Mouse (Mus musculus) stomach, postnatal 0 days (tissue): ENCODE measurements around the gene Omp. TPM values are rescaled to one million over a fixed set of nuclear protein-coding genes. Genes with fewer than 3 reads are reported as not detected.

ENCODE experiments used
- ATAC-seq: fragments of 200-750 bp; cut with Nextera tagmentation; 2 replicates; pipeline ENCODE4 v1.8.0; 2017; ENCODE audit not compliant: low FRiP score, low TSS enrichment
- DNase-seq: peaks from one replicate; pipeline ENCODE4 v3.0.0-alpha.2; 2016; ENCODE audit warnings: low spot score
- H3K27ac ChIP-seq: fragments of 300-500 bp; sonication (generic); replicated peaks from 2 replicates; pipeline ENCODE4 v1.5.1; 2014; ENCODE audit warnings: mild to moderate bottlenecking, control low read depth
- H3K27me3 ChIP-seq: fragments of 300-500 bp; sonication (generic); 2 replicates; pipeline ENCODE4 v1.6.1; 2014; ENCODE audit warnings: low read length; ENCODE audit not compliant: control insufficient read depth, insufficient read depth
- H3K36me3 ChIP-seq: fragments of 300-500 bp; sonication (generic); 2 replicates; pipeline ENCODE4 v1.6.1; 2014; ENCODE audit warnings: low read length, mixed read lengths; ENCODE audit not compliant: control insufficient read depth, insufficient read depth
- H3K4me1 ChIP-seq: fragments of 300-500 bp; sonication (generic); replicated peaks from 2 replicates; pipeline ENCODE4 v1.6.1; 2014; ENCODE audit warnings: antibody characterized with exemption; ENCODE audit not compliant: control insufficient read depth, insufficient read depth
- H3K4me2 ChIP-seq: fragments of 300-500 bp; sonication (generic); replicated peaks from 2 replicates; pipeline ENCODE4 v1.6.1; 2014; ENCODE audit warnings: low read depth, mild to moderate bottlenecking, control low read depth, moderate library complexity
- H3K4me3 ChIP-seq: fragments of 300-500 bp; sonication (generic); 2 replicates; pipeline ENCODE4 v1.5.1; 2014; ENCODE audit warnings: low read depth, low read length, control low read depth
- H3K9ac ChIP-seq: fragments of 300-500 bp; sonication (generic); 2 replicates; pipeline ENCODE4 v1.6.1; 2014; ENCODE audit warnings: mild to moderate bottlenecking, low read length, control low read depth, mixed read lengths
- H3K9me3 ChIP-seq: fragments of 300-500 bp; sonication (generic); 2 replicates; pipeline ENCODE4 v1.6.1; 2016; ENCODE audit warnings: low read length; ENCODE audit not compliant: control insufficient read depth
- CTCF ChIP-seq: IDR thresholded peaks from 2 replicates; pipeline ENCODE4 v1.5.1; 2016; ENCODE audit warnings: antibody characterized with exemption, low read depth, mild to moderate bottlenecking, moderate library complexity
- EP300 ChIP-seq: optimal IDR thresholded peaks from 2 replicates; pipeline ENCODE3; 2016; ENCODE audit warnings: antibody characterized with exemption
- WGBS: fragments of 180-500 bp; shearing (Covaris S2); extraction: QIAGEN DNeasy Blood & Tissue Kit; methylation state at CpG from one replicate; pipeline ENCODE4 v1.1.7; 2014; 5-methylcytosine and 5-hydroxymethylcytosine counted together
- polyA plus RNA-seq: library from polyadenylated mRNA; unstranded; fragments of >200 nt; fragmentation: Nextera tagmentation; extraction: Ambion mirVana; gene quantifications from 2 replicates; pipeline ENCODE4 v1.2.1, GENCODE M21; 2015

Omp gene
- polyA plus RNA-seq: 0.57 and 0.65 TPM in 2 replicates

- Histone ChIP-seq H3K9ac (no peak within 1 kb of the TSS), H3K4me2 (no peak within 1 kb of the TSS), H3K9me3 (no peaks in the 10 kb centered on the region), H3K27me3 (no peaks in the 10 kb centered on the region), H3K36me3 (no peaks in the 10 kb centered on the region), H3K4me3 (no peak within 1 kb of the TSS), H3K4me1 (no peaks in the 10 kb centered on the region), H3K27ac (no peak within 1 kb of the TSS)
- no peak for DNase-seq
- 79% methylated on average over 5 of the region's 5 CpGs for WGBS
- TF ChIP-seq EP300 (no peak), CTCF (no peak)
- ATAC-seq: no peak
These were observed at the start of gene Omp for GRCm38 (mm10) chr7:98145402-98145801. TSS of gene Omp (minus strand) at chr7:98145502.

DNA sequence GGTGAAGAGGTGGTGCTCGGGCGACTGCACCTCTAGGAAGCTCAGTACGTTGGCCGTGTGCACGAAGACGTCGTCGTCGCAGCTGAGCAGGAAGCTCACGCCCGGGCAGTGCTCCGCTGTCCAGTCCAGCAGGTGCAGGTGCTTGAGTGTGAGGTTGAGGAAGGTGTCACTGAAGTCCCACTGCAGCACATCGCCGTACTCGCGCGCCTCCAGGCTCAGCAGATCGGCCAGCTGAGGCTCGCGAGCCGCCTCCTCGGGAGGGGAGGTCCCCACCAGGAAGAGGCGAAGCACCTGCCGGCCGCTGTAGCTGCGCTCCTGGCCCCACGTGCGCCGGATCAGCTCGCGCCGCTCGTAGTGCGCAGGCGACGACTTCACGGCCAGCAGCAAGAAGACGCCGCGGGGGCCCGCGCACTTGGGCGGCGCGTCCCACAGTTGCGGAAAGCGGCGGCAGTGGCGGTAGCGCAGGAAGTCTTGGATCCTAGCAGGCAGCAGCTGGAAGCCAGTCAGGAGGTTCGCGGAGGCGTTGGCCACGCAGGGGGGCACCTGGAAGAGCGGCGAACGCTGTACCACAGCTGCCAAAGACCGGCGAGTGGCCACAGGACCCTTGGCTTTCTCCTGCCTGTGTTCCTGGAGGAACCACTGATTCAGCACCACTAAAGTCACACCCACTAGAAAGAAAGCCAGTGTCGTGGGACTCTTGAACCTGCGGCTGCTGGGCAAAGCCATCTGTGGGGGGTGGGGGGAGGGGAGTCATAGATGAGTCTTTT is 48.9 kb upstream of the Omp start:
- Histone ChIP-seq H3K9ac (no peak overlapping the region), H3K4me1 (peaks cover 4% of the 10 kb centered on the region), H3K27me3 (peaks cover 22% of the 10 kb centered on the region; the same call in 1 of the 2 replicates), H3K27ac (no peak overlapping the region), H3K36me3 (no peaks in the 10 kb centered on the region), H3K4me2 (peak overlapping the region; percentile 56), H3K4me3 (peak overlapping the region; percentile 35), H3K9me3 (no peaks in the 10 kb centered on the region)
- ATAC-seq (peak; percentile 59), DNase-seq (peak; percentile 57)
- WGBS: 2% methylated on average over 61 of the region's 61 CpGs
- TF ChIP-seq CTCF: no peak
- TF ChIP-seq EP300: no peak

GRCm38 (mm10) chr7:98193515-98194025 is 48.3 kb upstream of the Omp start:
- Histone ChIP-seq H3K27me3 (peaks cover 22% of the 10 kb centered on the region; the same call in 1 of the 2 replicates), H3K4me2 (peak overlapping the region; percentile 56), H3K27ac (no peak overlapping the region), H3K36me3 (no peaks in the 10 kb centered on the region), H3K4me3 (peak overlapping the region; percentile 35), H3K4me1 (peaks cover 4% of the 10 kb centered on the region), H3K9me3 (no peaks in the 10 kb centered on the region), H3K9ac (no peak overlapping the region)
- ATAC-seq (peak; percentile 47), DNase-seq (peak; percentile 44)
- TF ChIP-seq CTCF (peak; percentile 66), EP300 (no peak)
- 7% methylated on average over 36 of the region's 36 CpGs for WGBS

- 64% methylated on average over 17 of the region's 17 CpGs for WGBS
- TF ChIP-seq EP300 (no peak), CTCF (peak; percentile 81)
- no peak overlapping the region for H3K4me2 ChIP-seq
- no peak overlapping the region for H3K9ac ChIP-seq
- no peaks in the 10 kb centered on the region for H3K9me3 ChIP-seq
- peaks cover 4% of the 10 kb centered on the region for H3K4me1 ChIP-seq
- no peaks in the 10 kb centered on the region for H3K36me3 ChIP-seq
- no peak overlapping the region for H3K27ac ChIP-seq
- DNase-seq (peak; percentile 81), ATAC-seq (0 out of 2 replicates have a peak, but pooled peaks have one; percentile 30)
- no peak overlapping the region for H3K4me3 ChIP-seq
- H3K27me3 ChIP-seq: peaks cover 22% of the 10 kb centered on the region; the same call in 1 of the 2 replicates
These were observed 46.4 kb upstream of the Omp start for GRCm38 (mm10) chr7:98191571-98192250.

DNA sequence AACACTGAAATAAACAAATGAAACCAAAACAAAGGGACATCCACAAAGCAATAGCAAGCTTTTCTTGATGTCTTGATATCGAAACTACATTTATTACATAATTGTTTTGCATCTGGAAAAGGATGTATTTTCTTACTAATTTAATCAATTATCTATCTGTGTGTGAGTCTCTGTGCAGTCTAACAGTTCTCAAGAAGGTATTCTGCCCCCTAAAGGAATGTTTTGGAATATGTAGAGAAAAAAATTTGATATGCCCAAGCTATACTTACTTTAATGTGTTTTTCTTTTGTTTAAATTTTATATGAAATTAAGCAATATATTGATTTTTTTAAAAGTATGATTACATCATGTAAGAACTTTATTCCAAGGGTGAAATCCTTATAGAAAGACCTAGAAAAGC is 45.3 kb upstream of the Omp start:
- DNase-seq (no peak), ATAC-seq (no peak)
- no peak overlapping the region for H3K27ac ChIP-seq
- H3K4me3 ChIP-seq: no peak overlapping the region
- no peaks in the 10 kb centered on the region for H3K36me3 ChIP-seq
- peaks cover 22% of the 10 kb centered on the region; the same call in 1 of the 2 replicates for H3K27me3 ChIP-seq
- H3K9ac ChIP-seq: no peak overlapping the region
- no peak overlapping the region for H3K4me2 ChIP-seq
- 90% methylated on average over 1 of the region's 1 CpGs for WGBS
- peaks cover 4% of the 10 kb centered on the region for H3K4me1 ChIP-seq
- no peaks in the 10 kb centered on the region for H3K9me3 ChIP-seq
- no peak for TF ChIP-seq EP300
- peak; percentile 51 for TF ChIP-seq CTCF

GRCm38 (mm10) chr7:98189745-98190144 is 44.4 kb upstream of the Omp start:
- H3K4me2 ChIP-seq: no peak overlapping the region
- peaks cover 22% of the 10 kb centered on the region; the same call in 1 of the 2 replicates for H3K27me3 ChIP-seq
- H3K9ac ChIP-seq: no peak overlapping the region
- DNase-seq: no peak
- no peak for TF ChIP-seq CTCF
- no peak for TF ChIP-seq EP300
- H3K36me3 ChIP-seq: no peaks in the 10 kb centered on the region
- H3K4me3 ChIP-seq: no peak overlapping the region
- no peak overlapping the region for H3K27ac ChIP-seq
- peaks cover 4% of the 10 kb centered on the region for H3K4me1 ChIP-seq
- no peaks in the 10 kb centered on the region for H3K9me3 ChIP-seq
- 29% methylated on average over 3 of the region's 3 CpGs for WGBS
- ATAC-seq: no peak
